Mouse (Mus musculus): ENCODE results near the gene Gm49361.

DNA sequence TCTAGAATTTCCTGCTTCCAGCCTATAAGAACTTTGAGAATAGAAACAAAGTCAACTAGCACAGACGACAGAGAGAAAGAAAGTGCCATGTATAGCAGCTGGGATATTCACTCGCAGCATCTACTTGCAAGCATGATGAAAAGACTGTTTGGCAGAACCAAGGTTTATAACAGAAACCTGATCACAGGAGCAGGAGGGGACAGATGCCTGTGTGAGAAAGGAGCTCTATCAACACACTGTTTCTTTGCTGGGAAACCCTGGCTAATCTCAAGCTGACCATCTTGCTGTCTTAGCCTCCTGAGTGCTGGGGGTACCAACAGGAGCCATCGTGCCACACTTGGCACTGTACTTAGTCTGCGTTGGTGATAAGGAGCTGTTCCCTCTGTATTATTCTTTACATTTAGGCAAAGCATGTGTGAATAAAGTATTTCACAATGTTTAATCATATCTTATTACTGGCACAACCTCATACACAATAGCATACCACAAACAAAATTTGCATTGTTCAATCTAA is 136.0 kb downstream of the Gm49361 start:
- TF ChIP-seq CTCF (IDR thresholded peaks at IDR 0.05; ENCODE audit: low read depth, low read length) (no peak), GATA1 (IDR thresholded peaks at IDR 0.05; ENCODE audit: borderline replicate concordance, low read length) (no peak)

Measured in G1E (cell line).